In the genomic region with DNA sequence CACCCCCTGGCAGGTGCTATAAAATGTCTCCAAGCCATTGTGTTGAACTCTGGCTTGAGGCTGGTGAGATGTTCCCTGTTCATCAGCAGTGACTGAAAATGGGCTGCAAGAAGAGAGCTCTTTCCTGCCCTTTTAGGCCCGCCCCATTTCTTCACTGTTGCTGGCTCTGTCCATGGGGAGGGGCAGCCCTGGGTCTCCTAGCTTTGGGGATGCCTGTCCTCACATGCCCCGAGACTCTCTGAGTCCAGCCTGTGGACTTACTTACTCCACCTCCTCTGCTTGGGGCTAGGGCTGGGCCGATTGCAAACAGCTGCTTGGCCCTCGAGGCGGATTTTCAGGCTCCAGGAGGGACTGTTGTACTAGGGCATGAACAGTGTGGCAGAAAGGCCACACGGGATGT, we compare ENCODE assay signal across 15 mouse cellular contexts. TPM values are rescaled to one million over a fixed set of nuclear protein-coding genes. Genes with fewer than 3 reads are reported as not detected.
A peak's percentile ranks its signal among the peaks of the same experiment; 100 is the strongest.
DNase-seq lines count a peak whose midpoint lies in the region; ATAC-seq and TF ChIP-seq lines count a peak whose summit lies in the region.
"Had no signal": no experiment of that assay in that cellular context is flagged by ENCODE, and none has a peak within 500 bp of the region (broad histone marks: within the 10 kb centered on the region; RNA-seq: fewer than 3 reads in every experiment).

No protein-coding gene starts in this region.

- no peaks in the 10 kb centered on the region for H3K9me3 ChIP-seq in heart, embryonic 10.5 days
- no peaks in the 10 kb centered on the region for H3K9me3 ChIP-seq in embryonic facial prominence, embryonic 13.5 days
- no peaks in the 10 kb centered on the region for H3K9me3 ChIP-seq in forebrain, postnatal 0 days (ENCODE audit: low read length)
- H3K9me3 ChIP-seq: limb, embryonic 15.5 days; midbrain, embryonic 13.5 days had no signal

- intact Hi-C loops in heart, adult 2 months (cut with DNase I) = no loop called here
- intact Hi-C loops in left cerebral cortex, postnatal 14 days (cut with DNase I) = no loop called here

- no peaks in the 10 kb centered on the region for H3K36me3 ChIP-seq in heart, adult 2 months (ENCODE audit: control insufficient read depth, insufficient read depth, low read length)
- H3K36me3 ChIP-seq in heart, embryonic 10.5 days = no peaks in the 10 kb centered on the region
- peaks cover 13% of the 10 kb centered on the region; the same call in 1 of the 2 replicates for H3K36me3 ChIP-seq in embryonic facial prominence, embryonic 13.5 days
- no peaks in the 10 kb centered on the region for H3K36me3 ChIP-seq in forebrain, postnatal 0 days (ENCODE audit: insufficient read depth)
- H3K36me3 ChIP-seq: midbrain, embryonic 13.5 days had no signal

- H3K27me3 ChIP-seq in heart, adult 2 months (ENCODE audit: control insufficient read depth, insufficient read depth, low read length) = no peaks in the 10 kb centered on the region
- H3K27me3 ChIP-seq in heart, embryonic 10.5 days (ENCODE audit: insufficient read depth, poor library complexity, severe bottlenecking) = peaks cover 7% of the 10 kb centered on the region; the same call in 1 of the 2 replicates
- H3K27me3 ChIP-seq in embryonic facial prominence, embryonic 13.5 days = no peaks in the 10 kb centered on the region
- H3K27me3 ChIP-seq in forebrain, postnatal 0 days (ENCODE audit: insufficient read depth, low read length) = no peaks in the 10 kb centered on the region
- H3K27me3 ChIP-seq: limb, embryonic 15.5 days; midbrain, embryonic 13.5 days had no signal

- TF ChIP-seq EP300 in heart, adult 2 months (IDR thresholded peaks at IDR 0.05; ENCODE audit: insufficient read depth, low read depth, low read length) = 0 out of 2 replicates have a peak, but pooled peaks have one; percentile 36

- TF ChIP-seq CTCF in heart, adult 2 months (IDR thresholded peaks at IDR 0.05) = no peak
- no peak for TF ChIP-seq CTCF in forebrain, postnatal 0 days (IDR thresholded peaks at IDR 0.05; ENCODE audit: low read depth)

- no peak overlapping the region for H3K4me2 ChIP-seq in embryonic facial prominence, embryonic 13.5 days
- no peak overlapping the region for H3K4me2 ChIP-seq in forebrain, postnatal 0 days (ENCODE audit: low read depth)
- H3K4me2 ChIP-seq: limb, embryonic 15.5 days; midbrain, embryonic 13.5 days had no signal

- ATAC-seq in embryonic facial prominence, embryonic 13.5 days (ENCODE audit: insufficient number of reproducible peaks, insufficient read depth, low FRiP score, low TSS enrichment, low read depth) = no peak
- no peak for ATAC-seq in forebrain, postnatal 0 days
- ATAC-seq: intestine, postnatal 0 days; midbrain, embryonic 13.5 days had no signal

- H3K9ac ChIP-seq in heart, adult 2 months (ENCODE audit: low read depth, low read length) = no peak overlapping the region
- 0 out of 2 replicates have a peak overlapping the region, but pooled peaks have one; percentile 32 for H3K9ac ChIP-seq in embryonic facial prominence, embryonic 13.5 days
- no peak overlapping the region for H3K9ac ChIP-seq in forebrain, postnatal 0 days
- H3K9ac ChIP-seq: limb, embryonic 15.5 days; midbrain, embryonic 13.5 days had no signal

- 56% methylated on average over 6 of the region's 6 CpGs for WGBS in heart, adult 2 months
- WGBS in heart, embryonic 10.5 days = 64% methylated on average over 6 of the region's 6 CpGs
- WGBS in embryonic facial prominence, embryonic 13.5 days = 33% methylated on average over 6 of the region's 6 CpGs
- 70% methylated on average over 6 of the region's 6 CpGs for WGBS in forebrain, postnatal 0 days

- peaks cover 4% of the 10 kb centered on the region for H3K4me1 ChIP-seq in heart, adult 2 months (ENCODE audit: control insufficient read depth, insufficient read depth, low read length)
- peaks cover 69% of the 10 kb centered on the region for H3K4me1 ChIP-seq in heart, embryonic 10.5 days
- peaks cover 77% of the 10 kb centered on the region for H3K4me1 ChIP-seq in embryonic facial prominence, embryonic 13.5 days
- no peaks in the 10 kb centered on the region for H3K4me1 ChIP-seq in forebrain, postnatal 0 days (ENCODE audit: insufficient read depth)

- H3K27ac ChIP-seq in heart, adult 2 months = peak overlapping the region; percentile 28; the same call in 1 of the 2 replicates
- H3K27ac ChIP-seq in heart, embryonic 10.5 days = no peak overlapping the region
- no peak overlapping the region for H3K27ac ChIP-seq in embryonic facial prominence, embryonic 13.5 days
- H3K27ac ChIP-seq in forebrain, postnatal 0 days (ENCODE audit: low read depth, low read length) = no peak overlapping the region
- H3K27ac ChIP-seq: limb, embryonic 15.5 days; midbrain, embryonic 13.5 days had no signal

- no peak for TF ChIP-seq POLR2A in heart, adult 2 months (IDR thresholded peaks at IDR 0.05; ENCODE audit: insufficient read depth, low read depth, low read length)

- peak; percentile 74 to 82 for DNase-seq in heart, adult 2 months
- no peak for DNase-seq in heart, embryonic 10.5 days (ENCODE audit: low spot score)
- peak; percentile 52 for DNase-seq in heart, postnatal 4 days
- peak; percentile 48 to 81 for DNase-seq in lung, postnatal 4 days
- DNase-seq in left cerebral cortex, postnatal 14 days (ENCODE audit: low spot score in 2 of 2) = no peak
- no peak for DNase-seq in cerebellum, postnatal 10 days
- DNase-seq in forebrain, postnatal 0 days = no peak
- DNase-seq: B cell, adult 2 months; cerebellum, adult 9-10 months; spleen, adult 18-20 months had no signal

- no peaks in the 10 kb centered on the region for H3K79me2 ChIP-seq in heart, adult 2 months (replicated peaks; ENCODE audit: control insufficient read depth, insufficient read depth, low read length)

- no peak overlapping the region for H3K4me3 ChIP-seq in heart, adult 2 months
- no peak overlapping the region for H3K4me3 ChIP-seq in heart, embryonic 10.5 days
- H3K4me3 ChIP-seq in embryonic facial prominence, embryonic 13.5 days = no peak overlapping the region
- no peak overlapping the region for H3K4me3 ChIP-seq in forebrain, postnatal 0 days (ENCODE audit: low read depth, low read length)
- H3K4me3 ChIP-seq: limb, embryonic 15.5 days; midbrain, embryonic 13.5 days had no signal

RNA-seq across cellular contexts. Expression of gene Col5a1, which starts 10.9 kb away (rescaled TPM):
- 10 to 100 TPM; 16.0 to 22.9 TPM for total RNA-seq in heart, adult 2 months (2021)
- polyA plus RNA-seq in heart, adult 2 months (2012; rRNA removed) = 15.7 and 17.2 TPM in 2 replicates
- polyA plus RNA-seq in heart, embryonic 10.5 days (2016; fragmentation: Nextera tagmentation; extraction: Ambion mirVana) = 31.3 and 37.4 TPM in 2 replicates
- 104 and 111 TPM in 2 replicates for polyA plus RNA-seq in embryonic facial prominence, embryonic 13.5 days (2015; fragmentation: Nextera tagmentation; extraction: Ambion mirVana)
- 100 to 1,000 TPM; 167 to 185 TPM for total RNA-seq in heart, postnatal 4 days (2021)
- 10 to 100 TPM; 10.8 to 13.3 TPM for total RNA-seq in left cerebral cortex, postnatal 14 days (2021)
- total RNA-seq in forebrain, postnatal 0 days (2014; rRNA removed) = 9.0 and 23.6 TPM in 2 replicates
- 3.4 and 4.8 TPM in 2 replicates for polyA plus RNA-seq in forebrain, postnatal 0 days (2015; fragmentation: Nextera tagmentation; extraction: Ambion mirVana)
- total RNA-seq: granulocyte monocyte progenitor cell, adult 5-6 weeks had no signal

Comparison
In these comparisons a context has a peak if more than half of its experiments do, and no peak if none do; other contexts are left out.
1. DNase-seq: peak in heart, adult 2 months (2 of 2), heart, postnatal 4 days (single experiment) and lung, postnatal 4 days (2 of 2); none in heart, embryonic 10.5 days (single experiment), left cerebral cortex, postnatal 14 days (0 of 2), cerebellum, postnatal 10 days (0 of 2) and forebrain, postnatal 0 days (single experiment).